Mouse (Mus musculus): ENCODE data around the gene Gm3182. TPM values are rescaled to one million over a fixed set of nuclear protein-coding genes. Genes with fewer than 3 reads are reported as not detected.
"Not testable (repeated sequence)": the region's sequence is repeated elsewhere in the genome, so short reads cannot be mapped to it uniquely, and the experiment has no call there.

Gm3182 gene
- not detected in 2 replicates for polyA plus RNA-seq (2012; ENCODE audit: insufficient read depth, insufficient read length, missing spikeins)

DNA sequence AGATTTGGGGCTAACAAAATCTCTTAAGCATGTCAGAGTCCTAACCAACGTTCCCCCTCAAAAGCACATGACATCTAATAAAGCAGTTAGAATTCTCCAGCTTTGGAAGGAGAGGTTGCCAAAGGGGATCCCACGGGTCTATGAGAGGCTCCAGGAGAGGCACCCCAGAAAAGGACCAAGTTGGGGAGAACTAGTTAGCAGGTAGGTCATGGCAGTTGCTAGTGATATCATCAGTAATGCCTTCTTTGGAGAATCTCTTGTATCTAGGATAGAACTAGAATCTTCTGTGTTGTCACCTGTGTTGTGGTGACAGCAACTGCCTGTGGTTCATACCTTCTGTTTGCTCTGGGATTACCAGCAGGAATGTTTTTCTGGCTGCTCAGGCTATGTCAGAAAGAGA is at the start of gene Gm3182:
TSS of gene Gm3182 (plus strand) at position 301 of the 400 bp plus-strand sequence.
- H3K27ac ChIP-seq (replicated peaks; ENCODE audit: low read depth, low read length); H3K4me1 ChIP-seq (ENCODE audit: control insufficient read depth, insufficient read depth, insufficient read length, low read length); H3K4me3 ChIP-seq (ENCODE audit: insufficient read depth, low read depth, low read length): not testable (repeated sequence)

DNA sequence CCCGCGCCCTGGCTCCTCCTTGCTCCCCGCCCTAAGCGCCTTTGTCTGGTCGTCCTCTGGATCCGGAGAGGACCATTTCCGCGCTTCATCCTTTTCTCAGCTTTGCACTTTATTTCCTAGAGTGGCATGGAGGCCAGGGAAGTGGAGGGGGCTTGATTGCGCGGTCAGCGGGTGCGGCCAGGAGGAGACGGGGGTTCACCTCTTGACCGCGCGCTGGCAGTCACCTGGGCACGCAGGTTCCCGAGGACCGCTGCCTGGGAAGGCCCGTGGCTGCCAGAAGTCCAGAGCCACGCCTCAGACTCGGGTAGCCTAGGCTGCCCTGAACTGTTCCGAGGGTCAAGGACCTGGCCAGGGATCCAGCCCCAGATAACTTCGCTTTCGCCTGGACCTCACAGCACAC is 17.9 kb downstream of the Gm3182 start:
- not testable (repeated sequence) for H3K4me3 ChIP-seq (ENCODE audit: insufficient read depth, low read depth, low read length); H3K4me1 ChIP-seq (ENCODE audit: control insufficient read depth, insufficient read depth, insufficient read length, low read length)

More for the DNA sequence above, 17.9 kb downstream of the Gm3182 start:
- not testable (repeated sequence) for H3K27ac ChIP-seq (replicated peaks; ENCODE audit: low read depth, low read length)

Other genes starting within 250 kb of the Gm3182 start
- gene Gm3138, start 232.1 kb upstream of the Gm3182 start, polyA plus RNA-seq (2012; ENCODE audit: insufficient read depth, insufficient read length, missing spikeins), result not detected in 2 replicates
- gene Gm3149, start 164.5 kb upstream of the Gm3182 start, polyA plus RNA-seq (2012; ENCODE audit: insufficient read depth, insufficient read length, missing spikeins), result not detected in 2 replicates
- not detected in 2 replicates for gene 2610042L04Rik, start 147.0 kb upstream of the Gm3182 start, polyA plus RNA-seq (2012; ENCODE audit: insufficient read depth, insufficient read length, missing spikeins)
- not detected in 2 replicates for gene Gm3159, start 84.2 kb upstream of the Gm3182 start, polyA plus RNA-seq (2012; ENCODE audit: insufficient read depth, insufficient read length, missing spikeins)
- not detected in 2 replicates for gene Gm3164, start 66.3 kb upstream of the Gm3182 start, polyA plus RNA-seq (2012; ENCODE audit: insufficient read depth, insufficient read length, missing spikeins)
- not detected in 2 replicates for gene Gm3173, start 50.8 kb upstream of the Gm3182 start, polyA plus RNA-seq (2012; ENCODE audit: insufficient read depth, insufficient read length, missing spikeins)
- not detected in 2 replicates for gene Gm3047, start 73.7 kb downstream of the Gm3182 start, polyA plus RNA-seq (2012; ENCODE audit: insufficient read depth, insufficient read length, missing spikeins)
- not detected in 2 replicates for gene Gm8159, start 150.6 kb downstream of the Gm3182 start, polyA plus RNA-seq (2012; ENCODE audit: insufficient read depth, insufficient read length, missing spikeins)
- gene Gm3239, start 182.4 kb downstream of the Gm3182 start, polyA plus RNA-seq (2012; ENCODE audit: insufficient read depth, insufficient read length, missing spikeins), result not detected in 2 replicates
- not detected in 2 replicates for gene Gm7876, start 227.5 kb downstream of the Gm3182 start, polyA plus RNA-seq (2012; ENCODE audit: insufficient read depth, insufficient read length, missing spikeins)
- gene Gm3252, start 245.0 kb downstream of the Gm3182 start, polyA plus RNA-seq (2012; ENCODE audit: insufficient read depth, insufficient read length, missing spikeins), result not detected in 2 replicates